Mouse (Mus musculus): ENCODE measurements around the gene Bace2.

GRCm38 (mm10) chr16:97391701-97392384 lies 35.3 kb downstream of the Bace2 start:
- TF ChIP-seq POLR2A (IDR thresholded peaks at IDR 0.05; ENCODE audit: insufficient read length, low read depth), result no peak
- no peak for TF ChIP-seq REST (IDR thresholded peaks at IDR 0.05; ENCODE audit: insufficient read depth, insufficient read length)
- TF ChIP-seq TCF12 (IDR thresholded peaks at IDR 0.05; ENCODE audit: insufficient read depth, poor library complexity, severe bottlenecking), result no peak
- no peak for TF ChIP-seq CEBPB (IDR thresholded peaks at IDR 0.05; ENCODE audit: insufficient read depth, poor library complexity, severe bottlenecking)

Measured in myocyte (in vitro differentiated cells).